Mouse (Mus musculus) cerebellum, postnatal 10 days (tissue): ENCODE measurements around the gene Cask.

ENCODE experiments used
- DNase-seq, 2 experiments: peaks; one replicate each; pipeline ENCODE4 v3.0.0; 2021; ENCODE audit warnings: mixed read lengths in 2 of 2

Gene Cask

DNA sequence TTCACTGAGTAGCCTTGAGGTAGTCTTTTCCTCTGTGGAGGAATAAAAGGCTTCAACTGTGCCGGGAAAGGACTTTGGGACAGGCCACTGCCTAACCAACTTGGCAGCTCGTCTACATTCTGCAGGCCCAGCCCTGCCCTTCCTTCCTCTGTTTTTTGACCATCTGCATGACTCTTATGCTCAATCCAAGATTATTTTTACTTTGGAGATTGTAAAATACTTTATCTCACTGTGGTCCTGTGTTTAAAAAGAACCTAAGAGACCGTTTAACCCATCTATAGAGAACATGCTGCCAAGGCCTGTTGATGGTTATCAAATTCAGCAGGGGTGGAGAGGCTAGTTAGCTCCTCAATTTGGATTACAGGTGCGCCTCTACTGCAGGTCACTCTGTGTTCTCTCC, 229.7 kb downstream of the Cask start:
- no peak for DNase-seq

DNA sequence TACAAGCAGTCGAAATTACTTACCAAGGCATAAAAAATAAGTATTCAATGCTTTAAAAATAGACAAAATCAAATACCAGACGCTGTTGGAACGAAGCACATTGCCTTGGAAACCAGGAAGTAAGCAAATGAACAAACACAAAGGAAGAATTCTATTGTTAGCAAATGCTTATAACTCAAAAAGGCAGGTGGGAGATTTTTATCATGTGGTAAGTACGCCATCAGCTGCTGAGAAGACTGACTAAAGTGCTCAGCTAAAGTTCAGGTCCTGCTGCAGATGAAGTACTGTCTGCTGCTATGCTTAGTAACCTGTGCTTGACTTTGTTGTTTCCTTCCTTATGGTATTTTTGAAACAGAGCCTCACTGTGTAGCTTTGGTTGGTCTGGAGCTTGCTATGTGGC, 232.7 kb downstream of the Cask start:
- DNase-seq: no peak

DNA sequence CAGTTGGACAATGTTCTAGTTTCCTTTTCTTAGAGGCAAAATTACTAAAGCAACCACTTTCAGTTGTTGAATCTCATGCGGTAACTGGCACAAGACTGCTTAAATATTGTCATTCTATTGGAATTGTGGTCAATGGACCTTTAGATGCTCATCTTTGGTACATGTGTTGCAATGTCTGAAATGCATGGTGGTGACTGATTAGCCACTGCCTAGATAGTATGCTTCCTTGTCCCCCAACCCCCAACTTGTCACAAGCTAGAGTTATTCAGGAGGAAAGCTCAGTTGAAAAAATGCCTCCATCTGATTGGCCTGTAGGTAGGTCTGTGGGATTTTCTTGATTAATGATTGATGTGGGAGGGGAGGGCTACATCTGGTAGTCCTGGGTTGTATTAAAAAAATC, 233.9 kb downstream of the Cask start:
- DNase-seq: no peak

DNA sequence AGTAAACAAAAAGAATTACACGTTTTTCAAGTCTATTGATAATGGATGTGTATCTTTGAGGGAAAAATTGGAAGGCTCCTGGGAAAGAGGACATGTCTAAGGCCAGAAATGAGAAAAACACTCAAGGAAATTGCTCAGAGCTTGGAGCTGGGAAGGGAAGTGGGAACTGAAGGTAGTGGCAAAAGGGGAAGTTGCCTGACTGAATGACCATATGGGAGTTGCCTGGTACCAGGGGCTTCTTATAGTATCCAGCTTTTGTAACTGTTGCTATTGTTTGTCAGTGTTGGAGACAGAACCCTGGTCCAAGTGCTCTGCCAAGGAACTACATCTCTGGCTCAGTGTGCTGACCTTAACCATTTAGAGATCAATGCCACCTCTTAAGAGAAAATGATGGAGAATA, 234.4 kb downstream of the Cask start:
- DNase-seq: no peak

DNA sequence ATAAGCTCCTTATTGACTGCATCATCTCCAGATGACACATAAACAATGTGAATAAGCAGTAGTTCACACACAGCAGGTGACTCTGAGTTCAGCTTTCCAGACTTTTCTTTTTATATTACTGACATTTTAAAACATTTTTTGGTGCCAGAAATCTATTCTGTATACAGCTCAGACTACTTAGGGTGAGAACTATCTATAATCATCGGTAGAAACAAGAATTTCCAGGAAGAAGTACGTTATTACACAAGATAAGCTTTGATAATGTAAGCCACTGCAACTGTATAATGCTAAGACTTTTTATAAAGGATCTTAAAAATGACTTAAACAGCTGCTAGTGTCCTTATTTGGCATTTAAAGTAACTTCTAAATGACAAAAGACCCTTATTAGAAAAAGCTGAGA, 239.1 kb downstream of the Cask start:
- DNase-seq: no peak

- no peak for DNase-seq
Measured at GRCm38 (mm10) chrX:13611114-13611513, 240.1 kb downstream of the Cask start.

DNA sequence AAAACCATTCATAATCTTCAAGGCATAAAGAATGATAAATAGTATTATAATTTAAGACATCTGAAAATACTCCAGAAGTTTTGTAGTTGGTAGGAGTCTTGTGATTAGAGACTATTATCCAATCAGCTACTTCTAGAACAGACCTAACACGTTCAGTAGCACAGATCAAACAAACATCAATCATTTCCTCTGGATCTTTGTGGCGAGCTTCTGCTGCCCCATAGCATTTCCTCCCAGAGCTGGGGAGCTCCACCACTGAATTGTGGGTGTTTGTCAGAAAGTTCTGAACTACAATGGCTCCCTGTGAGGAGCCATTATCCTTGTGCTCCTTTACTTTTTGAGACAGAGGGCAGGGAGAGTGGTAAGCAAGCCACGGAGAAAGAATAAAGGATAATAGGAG, 243.4 kb downstream of the Cask start:
- DNase-seq: no peak

- no peak for DNase-seq
Measured at GRCm38 (mm10) chrX:13606741-13607140, 244.4 kb downstream of the Cask start.

- no peak for DNase-seq
Measured at GRCm38 (mm10) chrX:13599966-13600365, 251.2 kb downstream of the Cask start.

DNA sequence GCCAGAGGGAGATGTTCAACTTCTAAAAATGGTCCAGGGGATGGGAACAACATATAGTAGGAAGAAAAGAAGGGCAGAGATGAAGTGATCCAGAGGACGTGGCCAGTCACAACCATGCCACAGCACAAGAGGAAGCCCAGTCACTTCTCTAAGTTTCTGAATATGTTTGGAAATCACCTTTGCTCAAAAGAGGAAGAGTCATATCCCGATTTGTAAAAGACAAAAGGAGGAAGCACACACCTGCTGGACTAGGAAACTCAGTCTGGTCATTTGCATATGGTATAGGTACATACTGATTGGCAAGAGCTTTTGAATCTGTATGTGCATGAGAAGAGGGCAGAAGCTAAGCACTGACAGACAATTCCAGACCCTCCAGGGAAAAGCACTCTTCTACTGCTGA, 251.8 kb downstream of the Cask start:
- DNase-seq: no peak

DNA sequence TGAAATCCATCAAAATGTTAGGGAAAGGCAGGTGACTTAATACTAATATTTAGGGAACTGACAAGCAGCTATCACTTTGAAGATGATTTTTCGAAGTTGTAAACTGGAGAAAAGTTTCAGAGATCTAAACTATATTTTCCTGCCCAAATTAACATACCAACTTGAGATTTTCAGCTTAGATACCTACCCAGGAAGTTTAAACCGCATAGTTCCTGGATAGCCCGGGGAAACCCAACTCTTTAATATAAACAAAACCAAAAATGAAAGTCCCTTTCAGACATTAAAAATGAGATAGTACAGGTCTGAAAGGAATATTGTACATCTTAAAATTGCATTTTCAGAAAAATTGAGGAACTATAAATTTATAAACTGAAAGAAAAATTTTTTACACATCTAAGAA, 273.5 kb downstream of the Cask start:
- DNase-seq: no peak

DNA sequence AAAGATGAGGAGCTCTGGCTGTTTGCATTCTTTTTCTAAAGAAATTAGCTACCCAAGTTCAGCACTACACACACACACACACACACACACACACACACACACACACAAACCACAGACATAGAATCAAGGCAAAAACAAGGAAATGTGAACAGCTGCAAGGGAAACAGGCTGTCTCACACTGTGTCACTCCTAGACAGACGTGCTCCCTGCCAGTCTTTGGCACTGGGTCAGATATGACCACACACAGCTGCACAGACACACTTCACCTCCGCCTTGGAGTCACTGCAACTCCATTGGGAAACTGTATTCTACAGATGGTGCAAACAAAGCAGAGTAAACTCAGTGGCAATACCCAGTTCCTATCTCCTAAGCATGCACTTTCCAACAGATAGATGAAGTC, 274.6 kb downstream of the Cask start:
- peak; percentile 28 to 57 for DNase-seq

GRCm38 (mm10) chrX:13574872-13575271, 276.3 kb downstream of the Cask start:
- DNase-seq: no peak

GRCm38 (mm10) chrX:13574298-13574697, 276.9 kb downstream of the Cask start:
- DNase-seq: no peak

DNA sequence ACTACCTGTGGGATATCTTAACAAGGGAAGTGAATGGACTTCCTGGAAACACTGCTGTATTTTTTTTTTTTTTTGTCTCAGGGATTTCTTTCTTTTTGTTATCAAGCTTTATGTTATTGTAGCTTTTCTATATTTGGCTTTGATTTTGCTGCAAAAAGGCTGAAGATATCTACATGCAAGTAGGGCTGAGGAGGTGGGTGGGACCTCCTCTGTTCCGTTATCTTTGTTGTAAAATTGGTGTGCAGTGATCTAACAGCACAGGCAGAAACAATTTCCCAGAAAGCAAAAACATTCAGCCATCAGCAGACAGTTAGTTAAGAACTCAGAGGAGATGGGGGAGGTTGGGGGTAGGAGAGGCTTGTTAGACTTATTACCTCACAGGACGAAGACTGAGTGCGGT, 296.7 kb downstream of the Cask start:
- DNase-seq: no peak

DNA sequence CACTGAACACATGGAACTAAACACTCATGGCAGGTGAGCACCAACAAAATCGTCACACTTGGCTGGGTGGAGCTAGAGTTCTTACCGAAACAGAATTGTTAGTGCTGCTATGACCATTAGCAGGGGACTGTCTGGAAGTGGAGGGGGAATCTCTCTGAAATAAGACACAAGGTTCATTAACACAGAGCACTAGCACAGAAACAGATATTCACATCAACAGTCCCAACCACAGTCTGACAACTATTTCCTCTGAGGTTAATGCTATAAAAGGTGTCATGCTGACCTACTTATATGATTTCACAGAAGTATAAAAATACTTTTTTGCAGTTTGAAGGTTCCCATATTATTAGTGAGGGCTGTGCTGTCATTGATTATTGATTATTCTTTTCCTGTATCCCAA, 298.9 kb downstream of the Cask start:
- DNase-seq: no peak

DNA sequence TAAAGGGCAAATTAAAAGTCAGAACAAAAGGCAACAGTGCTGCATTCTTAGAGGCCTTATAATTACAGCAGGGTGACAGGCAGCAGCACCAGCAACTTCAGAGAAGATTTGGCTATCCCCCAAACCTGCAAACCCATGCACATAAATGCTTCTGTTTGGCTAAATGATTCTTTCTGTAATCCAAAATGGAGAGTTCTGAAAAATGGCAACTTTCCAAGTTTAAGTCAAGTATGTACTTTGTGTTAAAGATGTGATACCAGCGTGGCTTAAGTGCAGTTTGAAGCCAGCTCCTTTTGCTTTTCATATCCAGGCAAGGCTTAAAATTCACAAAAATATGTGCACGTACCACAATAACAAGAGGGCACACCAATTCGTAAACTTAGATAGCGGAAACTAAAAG, 299.6 kb downstream of the Cask start:
- DNase-seq: no peak

GRCm38 (mm10) chrX:13549100-13549499, 302.1 kb downstream of the Cask start:
- no peak for DNase-seq

DNA sequence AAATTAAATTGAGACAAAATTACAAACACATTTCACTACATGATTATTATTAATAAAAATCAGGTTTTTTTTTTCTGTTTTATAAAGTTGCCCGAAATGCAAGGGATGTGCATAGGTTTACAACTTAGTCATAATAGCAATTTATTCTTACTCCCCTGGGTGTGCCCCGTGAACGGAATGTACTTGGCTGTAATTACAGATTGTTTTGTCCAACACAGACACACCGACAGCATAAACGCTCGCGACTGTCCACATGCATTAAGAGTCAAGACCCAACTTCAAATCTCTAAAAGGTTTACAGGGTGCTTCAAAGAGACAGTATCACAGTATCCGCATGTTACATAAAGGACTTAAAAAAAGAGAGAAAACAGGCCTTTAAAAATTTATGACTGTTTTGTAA, 329.9 kb downstream of the Cask start:
- no peak for DNase-seq

- no peak for DNase-seq
Measured at GRCm38 (mm10) chrX:13520566-13520965, 330.6 kb downstream of the Cask start.

DNA sequence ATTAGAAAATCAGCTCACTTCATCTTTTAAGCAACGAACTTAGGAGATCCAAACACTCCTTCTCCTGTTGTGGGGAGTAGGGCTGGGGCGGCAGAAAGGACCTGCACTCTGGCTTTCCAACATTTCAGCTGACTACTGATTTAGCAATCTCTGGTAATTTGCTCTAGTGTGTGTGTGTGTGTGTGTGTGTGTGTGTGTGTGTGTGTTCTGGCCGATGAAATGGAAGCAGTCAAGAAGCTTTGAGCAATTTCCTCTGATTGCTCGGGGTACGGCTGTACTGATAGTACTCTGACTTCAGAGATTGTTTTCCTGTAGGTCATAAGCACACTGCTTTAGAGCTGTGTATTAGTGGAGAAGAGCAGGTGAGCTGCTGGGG, 331.8 kb downstream of the Cask start:
- DNase-seq: no peak

DNA sequence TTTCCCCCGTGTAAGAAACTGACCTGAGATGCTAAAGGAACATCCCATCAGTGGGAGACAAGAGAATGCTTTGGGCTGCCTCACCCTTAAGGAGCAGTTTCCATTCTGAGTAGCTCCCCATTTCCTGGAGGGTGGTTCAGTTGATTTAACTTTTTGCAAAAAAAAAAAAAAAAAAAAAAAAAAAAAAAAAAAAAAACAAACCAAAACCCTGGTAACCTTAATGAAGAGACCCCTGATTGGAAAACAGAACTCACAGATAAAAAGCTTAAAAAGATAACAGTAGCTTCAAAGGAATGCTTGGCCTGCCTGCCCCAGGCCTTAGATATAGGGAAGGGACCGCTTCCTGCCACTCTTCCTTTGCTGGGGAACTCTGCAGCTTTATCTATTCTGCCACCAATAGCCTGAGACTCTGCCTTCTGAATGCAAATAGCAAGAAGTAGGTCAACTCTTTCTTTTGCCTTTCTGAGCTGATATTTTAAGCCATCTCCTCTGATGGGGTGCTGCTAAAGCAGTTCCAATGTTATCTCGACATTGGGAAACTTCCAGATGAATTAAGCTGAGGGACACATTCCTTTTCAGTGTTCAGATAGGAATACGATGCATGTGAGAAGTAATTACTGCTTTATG, 332.3 kb downstream of the Cask start:
- no peak for DNase-seq

GRCm38 (mm10) chrX:13518019-13518418, 333.1 kb downstream of the Cask start:
- no peak for DNase-seq

DNA sequence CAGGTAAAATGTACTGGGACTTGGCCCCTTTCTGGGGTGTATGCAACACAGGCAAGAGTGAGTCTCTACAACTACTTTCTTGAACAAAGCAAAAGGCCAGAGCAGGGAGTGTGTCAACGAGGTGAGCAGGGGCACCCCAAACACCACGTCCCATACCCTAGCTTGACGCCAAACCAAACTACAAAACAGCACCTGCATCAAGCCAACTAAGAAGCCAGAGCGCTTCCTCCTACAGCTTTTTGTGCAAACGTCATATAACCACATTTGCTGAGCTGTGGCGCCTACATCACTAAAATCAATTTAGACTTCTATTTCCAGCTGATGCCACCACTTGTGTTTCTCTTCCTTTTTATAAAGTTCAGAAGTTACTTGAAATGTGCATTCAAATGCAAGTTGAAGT, 334.7 kb downstream of the Cask start:
- DNase-seq: no peak

DNA sequence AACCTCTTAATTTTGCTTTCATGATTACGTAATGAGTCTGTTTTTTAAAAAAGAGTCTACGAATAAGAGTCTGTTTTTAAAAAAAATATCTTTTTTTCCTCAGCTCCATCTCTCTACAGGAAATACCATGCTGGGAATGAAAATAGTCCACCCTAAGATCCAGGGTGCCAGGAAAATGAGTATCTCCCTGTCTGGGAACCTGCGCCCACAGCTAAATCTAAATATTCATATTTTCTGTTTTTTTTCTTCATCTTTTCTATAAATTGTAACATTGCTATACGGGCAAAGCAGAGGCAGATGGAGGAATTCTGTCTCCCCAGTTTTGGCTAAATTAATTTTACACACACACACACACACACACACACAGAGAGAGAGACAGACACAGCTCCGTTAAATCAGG, 337.3 kb downstream of the Cask start:
- no peak for DNase-seq

- peak in 1 of 2 experiments; percentile 11 for DNase-seq
Measured at GRCm38 (mm10) chrX:13513127-13513526, 338.0 kb downstream of the Cask start.
